Mouse (Mus musculus) gonadal fat pad, adult 2 months (tissue): Measurements from ENCODE around the gene Hhipl1. TPM values are rescaled to one million over a fixed set of nuclear protein-coding genes. Genes with fewer than 3 reads are reported as not detected.

Source experiments
- DNase-seq: peaks from one replicate; pipeline ENCODE4 v3.0.0-alpha.2; 2012; ENCODE audit warnings: low read depth
- polyA plus RNA-seq: library from polyadenylated mRNA; depleted of rRNA; stranded (reverse); fragments of >200 nt; gene quantifications from 2 replicates; pipeline ENCODE4 v1.2.3, GENCODE M21; 2012; rRNA removed

The Hhipl1 gene
- polyA plus RNA-seq, 1 experiment = 2.1 TPM

GRCm38 (mm10) chr12:108365340-108365739, 59.3 kb downstream of the Hhipl1 start:
- DNase-seq = peak; percentile 41

GRCm38 (mm10) chr12:108365868-108366267, 59.8 kb downstream of the Hhipl1 start:
- no peak for DNase-seq

GRCm38 (mm10) chr12:108367909-108368308, 61.8 kb downstream of the Hhipl1 start:
- no peak for DNase-seq

DNA sequence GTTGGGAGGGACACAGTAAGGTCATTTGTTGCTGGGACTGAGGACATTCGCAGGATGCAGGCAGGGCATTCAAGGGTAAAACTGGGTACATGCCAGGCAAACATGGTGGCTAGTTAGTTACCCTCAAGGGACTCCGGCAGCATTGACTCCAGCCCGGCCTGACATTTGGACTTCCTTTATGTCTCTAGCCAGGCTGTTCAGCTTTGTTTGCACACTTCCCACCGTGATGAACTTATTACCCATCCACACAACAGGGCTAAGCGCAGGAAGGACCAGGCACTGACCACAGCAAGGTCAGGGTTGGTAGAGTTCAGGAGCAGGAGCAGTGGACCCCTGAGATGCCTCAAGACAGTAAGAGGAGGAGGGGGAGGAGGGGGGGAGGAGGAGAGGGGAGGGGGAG, 62.9 kb downstream of the Hhipl1 start:
- DNase-seq = no peak

DNA sequence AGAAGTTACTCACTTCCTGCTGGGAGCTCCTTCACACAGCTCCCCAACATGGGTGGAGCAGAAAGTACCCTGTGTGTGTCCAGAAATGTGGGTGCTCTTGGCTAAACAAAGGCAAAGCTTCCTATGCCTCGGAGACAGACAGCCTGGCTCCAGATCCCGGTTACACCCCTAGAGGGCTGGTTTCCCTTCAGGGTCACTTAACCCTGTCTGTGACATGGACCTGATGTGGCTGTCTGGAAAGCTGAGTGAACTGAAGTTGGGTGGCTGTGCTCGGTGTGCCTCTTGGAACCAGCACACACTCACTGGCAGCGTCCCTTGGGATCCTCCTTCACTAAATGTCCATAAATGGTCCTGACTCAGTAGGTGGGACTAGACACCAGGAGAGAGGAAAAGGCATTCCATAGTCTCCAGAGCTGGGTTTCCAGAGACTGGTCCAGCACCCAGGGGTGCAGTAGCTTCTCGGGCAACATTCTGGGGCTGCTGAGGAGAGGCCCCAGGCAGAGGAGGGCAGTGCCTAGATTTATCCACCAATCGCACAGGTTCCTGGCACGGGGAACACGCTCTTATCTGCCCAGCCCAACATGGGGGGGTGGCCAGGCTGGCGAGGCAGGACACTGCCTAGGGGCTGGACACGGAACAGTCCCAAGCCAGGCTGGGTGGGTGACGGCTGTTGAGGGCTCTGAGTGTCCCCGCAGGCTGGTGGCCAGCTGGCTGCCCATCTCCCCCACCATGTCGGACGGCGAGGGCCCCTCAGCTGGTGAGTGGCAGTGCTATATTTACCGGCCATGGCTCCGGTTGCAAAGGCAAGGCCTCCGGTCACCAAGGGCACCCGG, 64.7 kb downstream of the Hhipl1 start, which contains the start of gene Eml1:
Gene Eml1, plus strand, starts transcription at position 362 of the 833 bp plus-strand sequence.
- no peak for DNase-seq

DNA sequence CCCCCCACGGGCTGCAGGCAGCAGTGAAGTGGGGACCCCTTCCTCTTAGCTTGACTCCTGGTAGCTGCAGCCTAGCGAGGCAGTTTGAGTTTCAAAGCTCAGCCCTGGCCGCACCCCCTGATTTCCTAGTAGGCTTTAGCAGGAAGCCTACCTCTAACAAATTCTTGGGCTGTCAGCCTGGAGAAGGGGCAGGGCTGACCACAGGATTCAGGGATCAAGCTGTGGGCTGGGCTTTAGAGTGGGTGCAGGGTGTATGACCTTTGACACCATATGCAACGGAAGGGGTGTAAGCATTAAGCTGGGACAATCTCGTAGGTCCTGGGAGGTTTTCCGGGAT, 65.3 kb downstream of the Hhipl1 start:
- no peak for DNase-seq

DNA sequence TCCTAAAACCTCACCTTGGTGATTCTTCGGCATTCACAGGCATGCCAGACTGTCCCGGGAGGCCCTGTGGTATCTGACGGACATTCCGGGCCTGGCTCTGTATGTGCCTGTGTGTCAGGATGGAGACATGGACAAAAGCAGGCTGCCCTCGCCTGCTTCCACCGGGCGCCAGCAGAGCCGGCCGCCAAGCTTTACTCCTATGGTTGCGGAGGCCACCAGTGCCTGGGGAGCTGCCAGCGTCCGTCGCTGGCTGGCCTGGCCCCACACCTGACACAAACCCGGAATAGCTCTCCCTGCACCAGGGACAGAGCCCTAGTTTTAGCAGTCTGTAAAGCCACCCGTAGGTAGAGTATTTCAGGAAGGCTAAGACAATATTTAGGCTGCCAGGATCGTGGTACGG, 66.2 kb downstream of the Hhipl1 start:
- no peak for DNase-seq

GRCm38 (mm10) chr12:108373611-108374010, 67.5 kb downstream of the Hhipl1 start:
- no peak for DNase-seq

- no peak for DNase-seq
Observed at GRCm38 (mm10) chr12:108374689-108375088, 68.6 kb downstream of the Hhipl1 start.

- DNase-seq = no peak
Observed at GRCm38 (mm10) chr12:108378379-108379133, 72.5 kb downstream of the Hhipl1 start.

Other genes with a start within 250 kb of the Hhipl1 start
- 36.8 and 38.3 TPM in 2 replicates for gene Setd3, start 127.0 kb upstream of the Hhipl1 start, polyA plus RNA-seq
- 11.0 and 15.5 TPM in 2 replicates for gene Ccnk, start 126.7 kb upstream of the Hhipl1 start, polyA plus RNA-seq
- 13.0 and 15.6 TPM in 2 replicates for gene Ccdc85c, start 30.8 kb upstream of the Hhipl1 start, polyA plus RNA-seq
- 4.6 and 4.9 TPM in 2 replicates for gene Cyp46a1, start 28.1 kb downstream of the Hhipl1 start, polyA plus RNA-seq
- 26.0 and 34.7 TPM in 2 replicates for gene Eml1, start 64.7 kb downstream of the Hhipl1 start, polyA plus RNA-seq
- 27.2 and 33.3 TPM in 2 replicates for gene Evl, start 248.4 kb downstream of the Hhipl1 start, polyA plus RNA-seq